Mouse (Mus musculus): Measurements from ENCODE around the gene Tanc1. TPM values are rescaled to one million over a fixed set of nuclear protein-coding genes. Genes with fewer than 3 reads are reported as not detected.

The Tanc1 gene
- polyA plus RNA-seq, 1 experiment from 2014 or later = 8.9 TPM

DNA sequence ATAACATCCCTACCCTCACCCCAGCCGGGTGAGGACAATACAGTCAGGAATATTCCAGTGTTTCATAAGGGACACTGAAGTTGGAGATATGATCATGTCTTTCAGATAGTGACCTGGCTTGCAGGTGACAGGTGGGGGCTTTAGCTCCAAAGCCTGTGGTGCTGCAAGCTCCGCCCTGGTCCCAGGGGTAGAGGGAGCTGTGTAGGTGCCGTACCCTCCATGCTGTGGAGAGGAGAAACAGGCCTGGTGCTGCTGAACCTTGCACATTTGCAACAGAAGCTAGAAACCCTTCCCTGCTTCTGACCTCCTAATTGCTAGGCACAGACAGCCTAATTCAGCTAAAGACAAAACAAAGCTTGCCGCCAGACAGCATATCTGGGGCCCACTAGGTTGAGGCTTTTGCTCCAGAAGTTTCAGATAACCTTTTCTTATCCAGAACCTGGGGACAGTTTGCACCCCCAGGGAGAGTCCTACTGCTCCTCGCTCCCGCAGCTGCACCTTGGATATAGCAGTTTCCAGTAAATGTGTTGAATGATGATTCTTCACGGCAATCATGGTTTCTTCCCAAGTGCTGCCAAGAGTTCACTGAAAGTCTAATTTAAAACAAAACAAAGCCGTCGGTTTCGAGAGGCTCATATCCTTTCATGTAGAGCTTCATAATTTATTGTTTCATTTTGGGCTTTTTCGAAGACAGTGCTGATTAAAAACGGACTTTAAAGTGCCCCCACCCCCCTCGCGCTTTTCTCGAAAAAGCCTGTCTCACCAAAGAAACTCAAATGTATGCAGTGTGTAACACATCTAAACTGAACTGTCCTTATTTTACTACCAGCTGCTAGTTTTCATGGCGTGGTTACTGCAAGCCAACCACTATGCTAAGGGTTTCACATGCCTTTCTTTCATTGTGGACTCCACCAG is 49.3 kb downstream of the Tanc1 start:
- Histone ChIP-seq H3K4me1 (replicated peaks) (peaks cover 21% of the 10 kb centered on the region), H3K9me3 (no peaks in the 10 kb centered on the region), H3K9ac (no peak overlapping the region), H3K27me3 (no peaks in the 10 kb centered on the region), H3K4me3 (no peak overlapping the region), H3K36me3 (no peaks in the 10 kb centered on the region), H3K27ac (no peak overlapping the region), H3K4me2 (no peak overlapping the region)
- WGBS = 60% methylated on average over 16 of the region's 16 CpGs
- ATAC-seq (ENCODE audit: low FRiP score) = no peak

GRCm38 (mm10) chr2:59664803-59665567 is 53.1 kb downstream of the Tanc1 start:
- H3K9ac ChIP-seq = no peak overlapping the region
- H3K27ac ChIP-seq = 0 out of 2 replicates have a peak overlapping the region, but pooled peaks have one; percentile 25
- no peaks in the 10 kb centered on the region for H3K36me3 ChIP-seq
- no peaks in the 10 kb centered on the region for H3K27me3 ChIP-seq
- WGBS = 81% methylated on average over 16 of the region's 16 CpGs
- ATAC-seq (ENCODE audit: low FRiP score) = no peak
- H3K4me3 ChIP-seq = no peak overlapping the region
- no peaks in the 10 kb centered on the region for H3K9me3 ChIP-seq
- H3K4me2 ChIP-seq = no peak overlapping the region
- H3K4me1 ChIP-seq (replicated peaks) = peaks cover 21% of the 10 kb centered on the region

- no peak overlapping the region for H3K4me3 ChIP-seq
- H3K9ac ChIP-seq = no peak overlapping the region
- no peak overlapping the region for H3K4me2 ChIP-seq
- H3K9me3 ChIP-seq = no peaks in the 10 kb centered on the region
- no peaks in the 10 kb centered on the region for H3K36me3 ChIP-seq
- 86% methylated on average over 5 of the region's 5 CpGs for WGBS
- ATAC-seq (ENCODE audit: low FRiP score) = no peak
- H3K27ac ChIP-seq = no peak overlapping the region
- H3K27me3 ChIP-seq = no peaks in the 10 kb centered on the region
- H3K4me1 ChIP-seq (replicated peaks) = peaks cover 10% of the 10 kb centered on the region; the same call in 1 of the 2 replicates
Measured at GRCm38 (mm10) chr2:59666533-59666932, 54.7 kb downstream of the Tanc1 start.

GRCm38 (mm10) chr2:59670087-59671060 is 58.5 kb downstream of the Tanc1 start:
- no peak for ATAC-seq (ENCODE audit: low FRiP score)
- Histone ChIP-seq H3K9me3 (no peaks in the 10 kb centered on the region), H3K4me1 (replicated peaks) (peaks cover 13% of the 10 kb centered on the region), H3K27me3 (0 out of 2 replicates have a peak, but pooled peaks cover under 1% of the 10 kb centered on the region), H3K4me2 (no peak overlapping the region), H3K4me3 (no peak overlapping the region), H3K27ac (no peak overlapping the region), H3K36me3 (no peaks in the 10 kb centered on the region), H3K9ac (no peak overlapping the region)
- WGBS = 77% methylated on average over 15 of the region's 15 CpGs

DNA sequence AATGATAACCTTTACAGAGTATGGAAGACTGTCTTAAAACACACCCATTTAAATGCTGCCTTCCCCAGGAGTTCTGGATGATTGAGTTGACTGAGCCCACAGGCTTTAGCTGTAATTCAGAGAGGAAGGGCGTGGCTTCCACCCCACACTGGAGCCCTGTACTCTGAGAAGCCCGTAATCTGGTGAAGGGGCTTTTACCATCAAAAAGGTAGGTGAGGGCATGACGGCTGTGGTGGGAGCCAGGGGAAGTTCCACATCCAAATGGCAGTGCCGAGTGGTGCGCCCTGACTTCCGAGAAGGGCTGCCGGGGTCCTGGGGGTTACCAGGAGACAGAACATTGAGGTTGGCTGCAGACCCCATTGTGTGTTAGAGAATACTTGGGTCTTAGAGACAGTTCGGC is 59.8 kb downstream of the Tanc1 start:
- no peaks in the 10 kb centered on the region for H3K9me3 ChIP-seq
- H3K27ac ChIP-seq = no peak overlapping the region
- peaks cover 16% of the 10 kb centered on the region for H3K4me1 ChIP-seq (replicated peaks)
- H3K9ac ChIP-seq = no peak overlapping the region
- H3K27me3 ChIP-seq = 0 out of 2 replicates have a peak, but pooled peaks cover 3% of the 10 kb centered on the region
- 42% methylated on average over 8 of the region's 8 CpGs for WGBS
- ATAC-seq (ENCODE audit: low FRiP score) = no peak
- no peaks in the 10 kb centered on the region for H3K36me3 ChIP-seq
- no peak overlapping the region for H3K4me3 ChIP-seq
- H3K4me2 ChIP-seq = no peak overlapping the region

DNA sequence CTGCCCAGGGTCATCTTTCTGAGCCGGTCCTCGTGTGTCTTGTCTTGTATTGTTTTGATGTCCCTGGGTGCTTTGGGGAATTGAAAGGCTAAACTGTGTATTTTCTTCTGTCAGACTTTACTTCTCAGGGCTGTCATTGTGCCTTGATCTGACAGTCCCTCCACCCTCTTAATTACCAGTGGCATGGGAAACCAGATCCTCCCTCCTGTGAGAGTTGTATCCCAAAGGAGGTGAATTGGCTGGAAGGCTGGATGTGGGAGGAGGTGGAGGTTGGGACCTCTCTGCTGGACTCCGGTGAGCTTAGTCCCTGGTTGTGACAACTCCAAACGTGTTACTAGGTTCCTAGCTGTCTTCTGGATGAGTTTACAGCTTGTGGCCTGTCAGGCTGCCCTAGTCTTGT is 60.2 kb downstream of the Tanc1 start:
- Histone ChIP-seq H3K27me3 (0 out of 2 replicates have a peak, but pooled peaks cover 3% of the 10 kb centered on the region), H3K4me3 (no peak overlapping the region), H3K27ac (no peak overlapping the region), H3K4me2 (no peak overlapping the region), H3K36me3 (no peaks in the 10 kb centered on the region), H3K9me3 (no peaks in the 10 kb centered on the region), H3K9ac (no peak overlapping the region), H3K4me1 (replicated peaks) (peaks cover 16% of the 10 kb centered on the region)
- 30% methylated on average over 4 of the region's 4 CpGs for WGBS
- no peak for ATAC-seq (ENCODE audit: low FRiP score)

- peaks cover 16% of the 10 kb centered on the region for H3K4me1 ChIP-seq (replicated peaks)
Measured at GRCm38 (mm10) chr2:59672686-59673085, 60.8 kb downstream of the Tanc1 start.

GRCm38 (mm10) chr2:59673351-59673750 is 61.5 kb downstream of the Tanc1 start:
- WGBS = 86% methylated on average over 6 of the region's 6 CpGs
- H3K4me3 ChIP-seq = no peak overlapping the region
- peaks cover 16% of the 10 kb centered on the region for H3K4me1 ChIP-seq (replicated peaks)
- H3K27me3 ChIP-seq = 0 out of 2 replicates have a peak, but pooled peaks cover 3% of the 10 kb centered on the region
- H3K9ac ChIP-seq = no peak overlapping the region
- no peak for ATAC-seq (ENCODE audit: low FRiP score)
- no peaks in the 10 kb centered on the region for H3K36me3 ChIP-seq
- H3K4me2 ChIP-seq = no peak overlapping the region
- H3K27ac ChIP-seq = no peak overlapping the region
- no peaks in the 10 kb centered on the region for H3K9me3 ChIP-seq

More at GRCm38 (mm10) chr2:59672686-59673085, 60.8 kb downstream of the Tanc1 start:
- no peaks in the 10 kb centered on the region for H3K36me3 ChIP-seq
- H3K27me3 ChIP-seq = 0 out of 2 replicates have a peak, but pooled peaks cover 3% of the 10 kb centered on the region
- no peak overlapping the region for H3K9ac ChIP-seq
- H3K27ac ChIP-seq = no peak overlapping the region
- no peak for ATAC-seq (ENCODE audit: low FRiP score)
- H3K4me3 ChIP-seq = no peak overlapping the region
- H3K4me2 ChIP-seq = no peak overlapping the region
- 71% methylated on average over 8 of the region's 8 CpGs for WGBS
- no peaks in the 10 kb centered on the region for H3K9me3 ChIP-seq

GRCm38 (mm10) chr2:59673877-59674276 is 62.0 kb downstream of the Tanc1 start:
- H3K36me3 ChIP-seq = no peaks in the 10 kb centered on the region

GRCm38 (mm10) chr2:59675270-59675995 is 63.6 kb downstream of the Tanc1 start:
- 52% methylated on average over 17 of the region's 17 CpGs for WGBS
- no peak for ATAC-seq (ENCODE audit: low FRiP score)

More at GRCm38 (mm10) chr2:59673877-59674276, 62.0 kb downstream of the Tanc1 start:
- Histone ChIP-seq H3K27me3 (0 out of 2 replicates have a peak, but pooled peaks cover 3% of the 10 kb centered on the region), H3K9me3 (no peaks in the 10 kb centered on the region), H3K4me2 (no peak overlapping the region), H3K9ac (no peak overlapping the region), H3K4me3 (no peak overlapping the region), H3K27ac (no peak overlapping the region), H3K4me1 (replicated peaks) (peaks cover 16% of the 10 kb centered on the region)
- ATAC-seq (ENCODE audit: low FRiP score) = no peak
- 76% methylated on average over 1 of the region's 1 CpGs for WGBS

GRCm38 (mm10) chr2:59676041-59676440 is 64.2 kb downstream of the Tanc1 start:
- ATAC-seq (ENCODE audit: low FRiP score) = no peak
- H3K36me3 ChIP-seq = no peaks in the 10 kb centered on the region
- H3K4me3 ChIP-seq = no peak overlapping the region
- H3K27ac ChIP-seq = no peak overlapping the region
- H3K9me3 ChIP-seq = no peaks in the 10 kb centered on the region
- H3K4me2 ChIP-seq = no peak overlapping the region
- H3K4me1 ChIP-seq (replicated peaks) = peaks cover 20% of the 10 kb centered on the region
- 0 out of 2 replicates have a peak, but pooled peaks cover 3% of the 10 kb centered on the region for H3K27me3 ChIP-seq
- 81% methylated on average over 6 of the region's 6 CpGs for WGBS
- H3K9ac ChIP-seq = no peak overlapping the region

More at GRCm38 (mm10) chr2:59675270-59675995, 63.6 kb downstream of the Tanc1 start:
- peaks cover 20% of the 10 kb centered on the region for H3K4me1 ChIP-seq (replicated peaks)
- H3K4me2 ChIP-seq = no peak overlapping the region
- H3K27me3 ChIP-seq = 0 out of 2 replicates have a peak, but pooled peaks cover 3% of the 10 kb centered on the region
- H3K9me3 ChIP-seq = no peaks in the 10 kb centered on the region
- H3K36me3 ChIP-seq = no peaks in the 10 kb centered on the region
- H3K27ac ChIP-seq = no peak overlapping the region
- no peak overlapping the region for H3K4me3 ChIP-seq
- H3K9ac ChIP-seq = no peak overlapping the region
